Mouse (Mus musculus) ovary, adult 2 months (tissue): Measurements from ENCODE around the gene Pilrb2. TPM values are rescaled to one million over a fixed set of nuclear protein-coding genes. Genes with fewer than 3 reads are reported as not detected.

ENCODE experiments used
- polyA plus RNA-seq: library from polyadenylated mRNA; depleted of rRNA; stranded (reverse); fragments of >200 nt; gene quantifications from 2 replicates; pipeline ENCODE4 v1.2.3, GENCODE M21; 2012; rRNA removed

Pilrb2 gene
- 2.1 and 2.2 TPM in 2 replicates for polyA plus RNA-seq

DNA sequence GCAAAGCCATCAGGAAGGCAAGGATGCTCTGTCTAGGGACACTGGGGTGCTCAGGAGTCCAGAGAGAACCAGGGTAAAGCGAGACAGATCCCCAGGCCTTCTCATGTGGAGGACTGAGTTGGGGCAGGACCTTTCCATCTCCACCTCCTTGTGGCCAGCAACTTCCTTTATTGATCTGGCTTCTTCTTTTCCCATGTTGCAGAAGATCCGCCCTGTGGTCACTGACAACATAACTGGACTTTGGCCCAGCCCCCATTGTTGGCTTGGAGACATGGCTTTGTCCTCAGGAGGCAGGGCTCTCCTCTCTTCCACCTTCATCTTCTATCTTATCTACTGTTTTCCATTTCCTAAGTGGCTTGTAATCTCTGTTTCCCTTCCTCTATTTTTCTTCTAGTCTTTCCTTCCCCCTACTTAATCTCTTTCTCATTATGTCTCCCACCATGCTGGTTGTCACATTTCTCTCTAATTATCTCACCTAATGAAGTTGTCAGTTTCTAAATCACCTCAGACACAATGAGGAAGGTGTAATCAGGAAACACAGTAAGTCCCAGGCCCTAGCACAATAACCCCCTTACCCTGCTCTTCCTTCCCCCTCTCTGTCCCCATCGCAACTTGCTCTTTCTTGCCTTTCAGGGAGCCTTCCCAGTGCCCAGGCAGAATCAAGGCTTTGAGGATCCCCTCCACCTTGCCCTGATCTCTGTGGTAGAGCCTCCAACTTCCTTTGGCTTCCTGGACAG is at the start of gene Pilrb2:
Pilrb2 (minus strand) TSS at position 172 of the 737 bp plus-strand sequence.

DNA sequence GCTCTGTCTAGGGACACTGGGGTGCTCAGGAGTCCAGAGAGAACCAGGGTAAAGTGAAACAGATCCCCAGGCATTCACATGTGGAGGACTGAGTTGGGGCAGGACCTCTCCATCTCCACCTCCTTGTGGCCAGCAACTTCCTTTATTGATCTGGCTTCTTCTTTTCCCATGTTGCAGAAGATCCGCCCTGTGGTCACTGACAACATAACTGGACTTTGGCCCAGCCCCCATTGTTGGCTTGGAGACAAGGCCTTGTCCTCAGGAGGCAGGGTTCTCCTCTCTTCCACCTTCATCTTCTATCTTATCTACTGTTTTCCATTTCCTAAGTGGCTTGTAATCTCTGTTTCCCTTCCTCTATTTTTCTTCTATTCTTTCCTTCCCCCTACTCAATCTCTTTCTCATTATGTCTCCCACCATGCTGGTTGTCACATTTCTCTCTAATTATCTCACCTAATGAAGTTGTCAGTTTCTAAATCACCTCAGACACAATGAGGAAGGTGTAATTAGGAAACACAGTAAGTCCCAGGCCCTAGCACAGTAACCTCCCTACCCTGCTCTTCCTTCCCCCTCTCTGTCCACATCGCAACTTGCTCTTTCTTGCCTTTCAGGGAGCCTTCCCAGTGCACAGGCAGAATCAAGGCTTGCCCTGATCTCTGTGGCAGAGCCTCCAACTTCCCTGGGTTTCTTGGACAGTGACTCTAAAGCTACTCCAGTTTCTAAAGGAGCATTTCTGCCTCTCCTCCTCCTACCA is 13.5 kb downstream of the Pilrb2 start, which contains the start of gene Pilrb1:
Pilrb1 (minus strand) TSS at position 147 of the 751 bp plus-strand sequence.

DNA sequence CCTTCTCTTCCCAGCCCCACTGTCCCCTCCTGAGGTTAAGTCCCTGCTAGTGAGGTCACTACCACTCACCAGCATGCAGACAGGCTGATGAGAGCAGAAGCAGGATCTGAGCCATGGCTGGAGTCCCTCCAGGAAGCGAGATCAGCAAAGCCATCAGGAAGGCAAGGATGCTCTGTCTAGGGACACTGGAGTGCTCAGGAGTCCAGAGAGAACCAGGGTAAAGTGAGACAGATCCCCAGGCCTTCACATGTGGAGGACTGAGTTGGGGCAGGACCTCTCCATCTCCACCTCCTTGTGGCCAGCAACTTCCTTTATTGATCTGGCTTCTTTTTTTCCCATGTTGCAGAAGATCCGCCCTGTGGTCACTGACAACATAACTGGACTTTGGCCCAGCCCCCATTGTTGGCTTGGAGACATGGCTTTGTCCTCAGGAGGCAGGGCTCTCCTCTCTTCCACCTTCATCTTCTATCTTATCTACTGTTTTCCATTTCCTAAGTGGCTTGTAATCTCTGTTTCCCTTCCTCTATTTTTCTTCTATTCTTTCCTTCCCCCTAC is 35.6 kb downstream of the Pilrb2 start, which contains the start of gene Pilra:
Pilra (minus strand) TSS at position 316 of the 555 bp plus-strand sequence.

Other genes with a start within 250 kb of the Pilrb2 start
- 0.93 and 0.97 TPM in 2 replicates for gene Fbxo24, start 242.8 kb downstream of the Pilrb2 start, polyA plus RNA-seq
- 47.7 and 50.0 TPM in 2 replicates for gene Lrch4, start 242.7 kb downstream of the Pilrb2 start, polyA plus RNA-seq
- gene Gm20605, start 242.6 kb downstream of the Pilrb2 start, polyA plus RNA-seq: 33.5 and 36.4 TPM in 2 replicates
- gene Sap25, start 230.5 kb downstream of the Pilrb2 start, polyA plus RNA-seq: 94.8 and 112 TPM in 2 replicates
- 7.2 and 7.5 TPM in 2 replicates for gene Irs3, start 226.1 kb downstream of the Pilrb2 start, polyA plus RNA-seq
- 33.2 and 38.9 TPM in 2 replicates for gene Agfg2, start 187.1 kb downstream of the Pilrb2 start, polyA plus RNA-seq
- 10.9 and 13.2 TPM in 2 replicates for gene Nyap1, start 130.2 kb downstream of the Pilrb2 start, polyA plus RNA-seq
- 135 and 151 TPM in 2 replicates for gene Tsc22d4, start 126.1 kb downstream of the Pilrb2 start, polyA plus RNA-seq
- gene Ppp1r35, start 93.0 kb downstream of the Pilrb2 start, polyA plus RNA-seq: 70.6 and 89.1 TPM in 2 replicates
- gene Mepce, start 84.2 kb downstream of the Pilrb2 start, polyA plus RNA-seq: 42.4 and 45.4 TPM in 2 replicates
- gene Zcwpw1, start 84.0 kb downstream of the Pilrb2 start, polyA plus RNA-seq: 1.00 and 1.0 TPM in 2 replicates
- gene Pilra, start 35.5 kb downstream of the Pilrb2 start, polyA plus RNA-seq: 0.71 and 1.1 TPM in 2 replicates
- gene Pilrb1, start 13.7 kb downstream of the Pilrb2 start, polyA plus RNA-seq: 2.1 and 3.6 TPM in 2 replicates
- 0.05 TPM in 1 of 2 replicates, not detected in the other for gene Cyp3a13, start 49.8 kb upstream of the Pilrb2 start, polyA plus RNA-seq
- gene Gjc3, start 91.3 kb upstream of the Pilrb2 start, polyA plus RNA-seq: 0.33 and 0.73 TPM in 2 replicates
- 0.31 and 0.41 TPM in 2 replicates for gene Azgp1, start 109.7 kb upstream of the Pilrb2 start, polyA plus RNA-seq
- not detected in 2 replicates for gene Smok3a, start 149.4 kb upstream of the Pilrb2 start, polyA plus RNA-seq
- not detected in 2 replicates for gene Smok3b, start 149.6 kb upstream of the Pilrb2 start, polyA plus RNA-seq
- gene Smok3c, start 181.4 kb upstream of the Pilrb2 start, polyA plus RNA-seq: not detected in 2 replicates
- gene Zkscan1, start 213.3 kb upstream of the Pilrb2 start, polyA plus RNA-seq: 3.8 and 6.3 TPM in 2 replicates
- 11.9 and 13.3 TPM in 2 replicates for gene Zscan21, start 245.1 kb upstream of the Pilrb2 start, polyA plus RNA-seq